9 mouse cellular contexts compared by ENCODE assay signal in the genomic region with DNA sequence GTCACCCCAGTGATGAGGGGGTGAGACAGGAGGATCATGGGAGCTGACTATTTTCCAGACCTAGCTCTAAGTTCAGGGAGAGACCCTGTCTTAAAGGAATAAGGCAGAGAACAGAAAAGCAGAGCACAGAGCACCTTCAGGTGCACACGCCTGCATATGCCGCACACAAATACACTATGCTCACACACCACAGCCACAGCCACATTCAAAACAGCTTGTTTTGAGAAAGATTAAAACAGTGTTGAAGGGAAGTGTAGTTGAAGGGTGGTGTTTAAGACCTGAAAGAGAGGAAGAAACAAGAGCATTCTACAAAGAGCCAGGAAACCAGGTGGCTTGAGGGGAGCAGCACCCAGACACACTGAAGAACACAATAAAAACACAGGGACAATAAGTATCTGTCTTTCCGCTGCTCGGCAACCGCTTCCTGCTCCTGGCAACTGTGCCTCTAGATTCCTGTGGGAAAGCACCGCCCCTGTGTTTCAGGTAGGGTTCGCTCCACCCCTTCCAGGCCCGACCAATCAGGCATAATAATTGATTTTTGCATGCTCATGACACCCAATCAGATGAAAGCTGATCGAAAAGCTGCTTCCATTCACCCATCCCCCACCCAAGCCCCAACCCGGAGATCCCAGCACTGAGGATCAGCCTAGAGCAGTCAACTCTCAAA. TPM values are rescaled to one million over a fixed set of nuclear protein-coding genes. Genes with fewer than 3 reads are reported as not detected.
DNase-seq lines count a peak whose midpoint lies in the region; ATAC-seq lines count a peak whose summit lies in the region.
"Had no signal": no experiment of that assay in that cellular context is flagged by ENCODE, and none has a peak within 500 bp of the region (broad histone marks: within the 10 kb centered on the region; RNA-seq: fewer than 3 reads in every experiment).

No protein-coding gene starts in this region.

- intact Hi-C loops in gastrocnemius, postnatal 36 days (cut with DNase I) = no loop called here

- peak overlapping the region; percentile 40 for H3K4me2 ChIP-seq in intestine, embryonic 16.5 days (ENCODE audit: low read depth, low read length)
- H3K4me2 ChIP-seq in limb, embryonic 11.5 days (ENCODE audit: low read depth, severe bottlenecking) = peak overlapping the region; percentile 36; the same call in 1 of the 2 replicates
- peak overlapping the region; percentile 34 for H3K4me2 ChIP-seq in midbrain, embryonic 12.5 days (replicated peaks)

- peak; percentile 38 for DNase-seq in spleen, postnatal 36 days (ENCODE audit: low spot score in 2 of 2)
- no peak for DNase-seq in spleen, adult 12 weeks (ENCODE audit: low spot score)
- peak; percentile 76 for DNase-seq in embryo, embryonic 9.5 days (ENCODE audit: extremely low spot score)
- peak; percentile 80 for DNase-seq in limb, embryonic 11.5 days (ENCODE audit: low spot score)
- DNase-seq in thymus, postnatal 14 days = peak; percentile 88
- no peak for DNase-seq in gastrocnemius, postnatal 36 days

- H3K27ac ChIP-seq in intestine, embryonic 16.5 days (ENCODE audit: low read length) = no peak overlapping the region; the same call in 1 of the 2 replicates
- H3K27ac ChIP-seq in limb, embryonic 11.5 days (replicated peaks; ENCODE audit: low read depth, low read length) = 0 out of 2 replicates have a peak overlapping the region, but pooled peaks have one; percentile 25
- no peak overlapping the region for H3K27ac ChIP-seq in midbrain, embryonic 12.5 days (replicated peaks)

- H3K9ac ChIP-seq in intestine, embryonic 16.5 days (ENCODE audit: low read depth, low read length) = peak overlapping the region; percentile 36; the same call in 1 of the 2 replicates
- no peak overlapping the region for H3K9ac ChIP-seq in limb, embryonic 11.5 days (ENCODE audit: low read length)
- H3K9ac ChIP-seq in midbrain, embryonic 12.5 days (replicated peaks) = no peak overlapping the region

- peaks cover 12% of the 10 kb centered on the region for H3K4me1 ChIP-seq in intestine, embryonic 16.5 days (ENCODE audit: control insufficient read depth, insufficient read depth, low read length)
- H3K4me1 ChIP-seq in limb, embryonic 11.5 days (ENCODE audit: control insufficient read depth, insufficient read depth, low read length) = peaks cover 6% of the 10 kb centered on the region
- H3K4me1 ChIP-seq in midbrain, embryonic 12.5 days = peaks cover 13% of the 10 kb centered on the region; the same call in 1 of the 2 replicates

- H3K9me3 ChIP-seq in intestine, embryonic 16.5 days (ENCODE audit: control insufficient read depth, low read length) = no peaks in the 10 kb centered on the region
- H3K9me3 ChIP-seq in limb, embryonic 11.5 days (ENCODE audit: control insufficient read depth, low read length) = no peaks in the 10 kb centered on the region
- H3K9me3 ChIP-seq in midbrain, embryonic 12.5 days = no peaks in the 10 kb centered on the region

- H3K4me3 ChIP-seq in intestine, embryonic 16.5 days (ENCODE audit: low read length) = no peak overlapping the region
- no peak overlapping the region for H3K4me3 ChIP-seq in limb, embryonic 11.5 days (ENCODE audit: low read depth, low read length)
- H3K4me3 ChIP-seq in midbrain, embryonic 12.5 days = 0 out of 2 replicates have a peak overlapping the region, but pooled peaks have one; percentile 2
- H3K4me3 ChIP-seq: megakaryocyte, embryonic 14.5 days had no signal

- no peaks in the 10 kb centered on the region for H3K36me3 ChIP-seq in intestine, embryonic 16.5 days (ENCODE audit: control insufficient read depth, insufficient read depth, low read length)
- no peaks in the 10 kb centered on the region for H3K36me3 ChIP-seq in limb, embryonic 11.5 days (ENCODE audit: control insufficient read depth, insufficient read depth, low read length)
- no peaks in the 10 kb centered on the region for H3K36me3 ChIP-seq in midbrain, embryonic 12.5 days

- ATAC-seq in intestine, embryonic 16.5 days = peak; percentile 74
- peak; percentile 89 for ATAC-seq in limb, embryonic 11.5 days (ENCODE audit: insufficient number of reproducible peaks, low FRiP score, low TSS enrichment, low read depth)
- peak; percentile 63; the same call in 1 of the 2 replicates for ATAC-seq in midbrain, embryonic 12.5 days (ENCODE audit: low FRiP score, low read depth)

- H3K27me3 ChIP-seq in intestine, embryonic 16.5 days (replicated peaks; ENCODE audit: control insufficient read depth, insufficient read depth, low read length) = no peaks in the 10 kb centered on the region
- no peaks in the 10 kb centered on the region for H3K27me3 ChIP-seq in limb, embryonic 11.5 days (ENCODE audit: control insufficient read depth, insufficient read depth, low read length)
- H3K27me3 ChIP-seq in midbrain, embryonic 12.5 days = no peaks in the 10 kb centered on the region; the same call in 1 of the 2 replicates

- 22% methylated on average over 10 of the region's 10 CpGs for WGBS in intestine, embryonic 16.5 days
- WGBS in limb, embryonic 11.5 days = 22% methylated on average over 10 of the region's 10 CpGs
- 15% methylated on average over 10 of the region's 10 CpGs for WGBS in midbrain, embryonic 12.5 days

RNA-seq across cellular contexts. Expression of gene Actn1, which starts 13.0 kb away (rescaled TPM):
- polyA plus RNA-seq in intestine, embryonic 16.5 days (2015; fragmentation: Nextera tagmentation; extraction: Ambion mirVana) = 44.5 and 46.8 TPM in 2 replicates
- polyA plus RNA-seq in limb, embryonic 11.5 days (2014; fragmentation: Nextera tagmentation; extraction: Ambion mirVana) = 46.0 and 49.2 TPM in 2 replicates
- polyA plus RNA-seq in midbrain, embryonic 12.5 days (2016; fragmentation: Nextera tagmentation; extraction: Ambion mirVana) = 18.9 and 20.6 TPM in 2 replicates
- total RNA-seq in gastrocnemius, postnatal 36 days (2021) = 1 to 10 TPM; 7.3 to 9.0 TPM

Comparison
In these comparisons a context has a peak if more than half of its experiments do, and no peak if none do; other contexts are left out.
1. DNase-seq: peak in spleen, postnatal 36 days (2 of 2), embryo, embryonic 9.5 days (single experiment), limb, embryonic 11.5 days (single experiment) and thymus, postnatal 14 days (single experiment); none in spleen, adult 12 weeks (single experiment) and gastrocnemius, postnatal 36 days (0 of 2).
2. Peak in every context shown above with its lines, with median percentiles within 50 percentile points of each other: ATAC-seq and H3K4me2 ChIP-seq.